Mouse (Mus musculus) limb, embryonic 13.5 days (tissue): ENCODE measurements at regions not wholly inside any gene's neighbourhood (a gene's known extent, or its start where the extent isn't known, plus 50 kb on each side); places are given as distances from the start of the nearest gene placed in this dataset.

Source experiments
- ATAC-seq: fragments of 200-750 bp; cut with Nextera tagmentation; 2 replicates; pipeline ENCODE4 v1.8.0; 2017; ENCODE audit warnings: low read depth, moderate number of reproducible peaks, moderate TSS enrichment; ENCODE audit not compliant: low FRiP score
- H3K27ac ChIP-seq: fragments of 300-500 bp; sonication (generic); 2 replicates; pipeline ENCODE4 v1.5.1; 2015; ENCODE audit warnings: inconsistent platforms, mild to moderate bottlenecking, moderate library complexity
- H3K27me3 ChIP-seq: fragments of 300-500 bp; sonication (generic); 2 replicates; pipeline ENCODE4 v1.6.1; 2015; ENCODE audit warnings: mild to moderate bottlenecking, inconsistent platforms
- H3K36me3 ChIP-seq: fragments of 300-500 bp; sonication (generic); 2 replicates; pipeline ENCODE4 v1.6.1; 2015; ENCODE audit warnings: inconsistent platforms, mild to moderate bottlenecking, moderate library complexity
- H3K4me1 ChIP-seq: fragments of 300-500 bp; sonication (generic); 2 replicates; pipeline ENCODE4 v1.6.1; 2015; ENCODE audit warnings: inconsistent platforms
- H3K4me2 ChIP-seq: fragments of 300-500 bp; sonication (generic); replicated peaks from 2 replicates; pipeline ENCODE4 v1.6.1; 2015; ENCODE audit warnings: inconsistent platforms, mild to moderate bottlenecking, moderate library complexity
- H3K4me3 ChIP-seq: fragments of 300-500 bp; sonication (generic); 2 replicates; pipeline ENCODE4 v1.5.1; 2015; ENCODE audit warnings: moderate library complexity, mild to moderate bottlenecking, inconsistent platforms
- H3K9ac ChIP-seq: fragments of 300-500 bp; sonication (generic); 2 replicates; pipeline ENCODE4 v1.6.1; 2015; ENCODE audit warnings: mild to moderate bottlenecking, inconsistent platforms
- H3K9me3 ChIP-seq: fragments of 300-500 bp; sonication (generic); 2 replicates; pipeline ENCODE4 v1.6.1; 2016; ENCODE audit warnings: inconsistent platforms
- WGBS: fragments of 180-500 bp; shearing (Covaris S2); methylation state at CpG from one replicate; pipeline ENCODE4 v1.1.7; 2015; 5-methylcytosine and 5-hydroxymethylcytosine counted together

GRCm38 (mm10) chr13:28701309-28701708 lies 252.2 kb downstream of the Sox4 start:
- no peak overlapping the region for H3K9ac ChIP-seq
- no peak overlapping the region for H3K27ac ChIP-seq
- 69% methylated on average over 1 of the region's 1 CpGs for WGBS
- no peak overlapping the region for H3K4me2 ChIP-seq
- no peaks in the 10 kb centered on the region for H3K27me3 ChIP-seq
- peaks cover 35% of the 10 kb centered on the region for H3K4me1 ChIP-seq
- no peak overlapping the region for H3K4me3 ChIP-seq
- peaks cover 10% of the 10 kb centered on the region for H3K36me3 ChIP-seq
- H3K9me3 ChIP-seq: no peaks in the 10 kb centered on the region
- no peak for ATAC-seq

- ATAC-seq: 0 out of 2 replicates have a peak, but pooled peaks have one; percentile 6
- H3K27me3 ChIP-seq: no peaks in the 10 kb centered on the region
- WGBS: 46% methylated on average over 3 of the region's 3 CpGs
- H3K9ac ChIP-seq: no peak overlapping the region
- no peaks in the 10 kb centered on the region for H3K9me3 ChIP-seq
- H3K4me1 ChIP-seq: peaks cover 47% of the 10 kb centered on the region
- H3K36me3 ChIP-seq: peaks cover 3% of the 10 kb centered on the region; the same call in 1 of the 2 replicates
- no peak overlapping the region for H3K4me3 ChIP-seq
- H3K27ac ChIP-seq: 0 out of 2 replicates have a peak overlapping the region, but pooled peaks have one; percentile 28
- H3K4me2 ChIP-seq: no peak overlapping the region
These were observed 253.4 kb downstream of the Sox4 start for GRCm38 (mm10) chr13:28700081-28700480.

- Histone ChIP-seq H3K9ac (no peak overlapping the region), H3K4me1 (peaks cover 48% of the 10 kb centered on the region), H3K36me3 (no peaks in the 10 kb centered on the region; the same call in 1 of the 2 replicates), H3K27me3 (no peaks in the 10 kb centered on the region), H3K27ac (0 out of 2 replicates have a peak overlapping the region, but pooled peaks have one; percentile 28), H3K4me3 (no peak overlapping the region), H3K9me3 (no peaks in the 10 kb centered on the region), H3K4me2 (no peak overlapping the region)
- 81% methylated on average over 4 of the region's 4 CpGs for WGBS
- no peak for ATAC-seq
These were observed 254.0 kb downstream of the Sox4 start for GRCm38 (mm10) chr13:28699490-28700032.

GRCm38 (mm10) chr13:28697796-28698678 lies 255.5 kb downstream of the Sox4 start:
- H3K4me2 ChIP-seq: peak overlapping the region; percentile 25
- 22% methylated on average over 12 of the region's 12 CpGs for WGBS
- no peaks in the 10 kb centered on the region for H3K9me3 ChIP-seq
- no peaks in the 10 kb centered on the region for H3K27me3 ChIP-seq
- ATAC-seq: peak; percentile 21; the same call in 1 of the 2 replicates
- no peak overlapping the region for H3K9ac ChIP-seq
- H3K27ac ChIP-seq: peak overlapping the region; percentile 22; the same call in 1 of the 2 replicates
- H3K36me3 ChIP-seq: no peaks in the 10 kb centered on the region
- peaks cover 57% of the 10 kb centered on the region for H3K4me1 ChIP-seq
- no peak overlapping the region for H3K4me3 ChIP-seq

GRCm38 (mm10) chr13:28693078-28693477 lies 260.4 kb downstream of the Sox4 start:
- Histone ChIP-seq H3K9ac (no peak overlapping the region), H3K36me3 (no peaks in the 10 kb centered on the region), H3K27me3 (no peaks in the 10 kb centered on the region), H3K4me3 (no peak overlapping the region), H3K4me1 (peaks cover 81% of the 10 kb centered on the region), H3K9me3 (no peaks in the 10 kb centered on the region), H3K27ac (no peak overlapping the region), H3K4me2 (no peak overlapping the region)
- ATAC-seq: no peak
- WGBS: 35% methylated on average over 4 of the region's 4 CpGs

GRCm38 (mm10) chr13:28692587-28692986 lies 260.9 kb downstream of the Sox4 start:
- Histone ChIP-seq H3K27ac (no peak overlapping the region), H3K4me2 (no peak overlapping the region), H3K36me3 (no peaks in the 10 kb centered on the region), H3K9ac (no peak overlapping the region), H3K9me3 (no peaks in the 10 kb centered on the region), H3K27me3 (no peaks in the 10 kb centered on the region), H3K4me1 (peaks cover 81% of the 10 kb centered on the region), H3K4me3 (no peak overlapping the region)
- WGBS: 54% methylated on average over 5 of the region's 5 CpGs
- ATAC-seq: no peak

- no peak overlapping the region for H3K4me3 ChIP-seq
- WGBS: 18% methylated on average over 5 of the region's 5 CpGs
- peak overlapping the region; percentile 84 for H3K27ac ChIP-seq
- H3K4me2 ChIP-seq: no peak overlapping the region
- ATAC-seq: peak; percentile 91
- no peaks in the 10 kb centered on the region for H3K9me3 ChIP-seq
- no peaks in the 10 kb centered on the region for H3K27me3 ChIP-seq
- peaks cover 62% of the 10 kb centered on the region for H3K4me1 ChIP-seq
- no peaks in the 10 kb centered on the region for H3K36me3 ChIP-seq
- H3K9ac ChIP-seq: no peak overlapping the region
These were observed 262.9 kb downstream of the Sox4 start for GRCm38 (mm10) chr13:28690511-28691160.

- no peak overlapping the region for H3K9ac ChIP-seq
- 86% methylated on average over 1 of the region's 1 CpGs for WGBS
- no peak overlapping the region for H3K4me2 ChIP-seq
- peaks cover 45% of the 10 kb centered on the region for H3K4me1 ChIP-seq
- no peaks in the 10 kb centered on the region for H3K9me3 ChIP-seq
- no peaks in the 10 kb centered on the region for H3K27me3 ChIP-seq
- no peak for ATAC-seq
- no peaks in the 10 kb centered on the region for H3K36me3 ChIP-seq
- no peak overlapping the region; the same call in 1 of the 2 replicates for H3K27ac ChIP-seq
- H3K4me3 ChIP-seq: no peak overlapping the region
These were observed 265.7 kb downstream of the Sox4 start for GRCm38 (mm10) chr13:28687838-28688237.

GRCm38 (mm10) chr13:28684311-28684710 lies 269.2 kb downstream of the Sox4 start:
- no peak for ATAC-seq
- no peaks in the 10 kb centered on the region for H3K36me3 ChIP-seq
- H3K4me1 ChIP-seq: peaks cover 24% of the 10 kb centered on the region
- H3K27me3 ChIP-seq: no peaks in the 10 kb centered on the region
- H3K27ac ChIP-seq: no peak overlapping the region
- 73% methylated on average over 3 of the region's 3 CpGs for WGBS
- no peak overlapping the region for H3K4me2 ChIP-seq
- H3K9ac ChIP-seq: no peak overlapping the region
- H3K4me3 ChIP-seq: no peak overlapping the region
- no peaks in the 10 kb centered on the region for H3K9me3 ChIP-seq

- Histone ChIP-seq H3K4me1 (peaks cover 7% of the 10 kb centered on the region; the same call in 1 of the 2 replicates), H3K9me3 (no peaks in the 10 kb centered on the region), H3K4me2 (no peak overlapping the region), H3K9ac (no peak overlapping the region), H3K36me3 (no peaks in the 10 kb centered on the region), H3K4me3 (no peak overlapping the region), H3K27ac (no peak overlapping the region), H3K27me3 (no peaks in the 10 kb centered on the region)
- no peak for ATAC-seq
- 93% methylated on average over 1 of the region's 1 CpGs for WGBS
These were observed 273.2 kb downstream of the Sox4 start for GRCm38 (mm10) chr13:28680266-28680665.

GRCm38 (mm10) chr13:28673622-28674021 lies 279.9 kb downstream of the Sox4 start:
- Histone ChIP-seq H3K9ac (no peak overlapping the region), H3K4me3 (no peak overlapping the region), H3K36me3 (no peaks in the 10 kb centered on the region), H3K27ac (no peak overlapping the region; the same call in 1 of the 2 replicates), H3K27me3 (no peaks in the 10 kb centered on the region), H3K4me2 (no peak overlapping the region), H3K9me3 (no peaks in the 10 kb centered on the region), H3K4me1 (peaks cover 25% of the 10 kb centered on the region)
- 28% methylated on average over 3 of the region's 3 CpGs for WGBS
- ATAC-seq: no peak

- no peaks in the 10 kb centered on the region for H3K9me3 ChIP-seq
- no peak for ATAC-seq
- H3K27me3 ChIP-seq: no peaks in the 10 kb centered on the region
- H3K9ac ChIP-seq: no peak overlapping the region
- H3K27ac ChIP-seq: no peak overlapping the region
- H3K4me2 ChIP-seq: no peak overlapping the region
- 75% methylated on average over 11 of the region's 11 CpGs for WGBS
- peaks cover 29% of the 10 kb centered on the region for H3K4me1 ChIP-seq
- H3K4me3 ChIP-seq: no peak overlapping the region
- 0 out of 2 replicates have a peak, but pooled peaks cover 8% of the 10 kb centered on the region for H3K36me3 ChIP-seq
These were observed 282.0 kb downstream of the Sox4 start for GRCm38 (mm10) chr13:28671543-28671942.
